Mouse (Mus musculus) lung, embryonic 15.5 days (tissue): ENCODE data around the gene Tyw1. TPM values are rescaled to one million over a fixed set of nuclear protein-coding genes. Genes with fewer than 3 reads are reported as not detected.

ENCODE experiments used
- ATAC-seq: fragments of 200-750 bp; cut with Nextera tagmentation; 2 replicates; pipeline ENCODE4 v1.8.0; 2017; ENCODE audit warnings: moderate number of reproducible peaks, borderline replicate concordance; ENCODE audit not compliant: low FRiP score, low TSS enrichment; ENCODE audit errors: extremely low read depth
- H3K27ac ChIP-seq: fragments of 300-500 bp; sonication (generic); 2 replicates; pipeline ENCODE4 v1.5.1; 2015; ENCODE audit warnings: moderate library complexity, mild to moderate bottlenecking, inconsistent platforms
- H3K27me3 ChIP-seq: fragments of 300-500 bp; sonication (generic); 2 replicates; pipeline ENCODE4 v1.6.1; 2015; ENCODE audit warnings: inconsistent platforms
- H3K36me3 ChIP-seq: fragments of 300-500 bp; sonication (generic); 2 replicates; pipeline ENCODE4 v1.6.1; 2015; ENCODE audit warnings: inconsistent platforms
- H3K4me1 ChIP-seq: fragments of 300-500 bp; sonication (generic); 2 replicates; pipeline ENCODE4 v1.6.1; 2015; ENCODE audit warnings: inconsistent platforms
- H3K4me2 ChIP-seq: fragments of 300-500 bp; sonication (generic); 2 replicates; pipeline ENCODE4 v1.6.1; 2015; ENCODE audit warnings: inconsistent platforms, mild to moderate bottlenecking, moderate library complexity
- H3K4me3 ChIP-seq: fragments of 300-500 bp; sonication (generic); 2 replicates; pipeline ENCODE4 v1.5.1; 2015; ENCODE audit warnings: mild to moderate bottlenecking, inconsistent platforms
- H3K9ac ChIP-seq: fragments of 300-500 bp; sonication (generic); 2 replicates; pipeline ENCODE4 v1.6.1; 2015; ENCODE audit warnings: inconsistent platforms
- H3K9me3 ChIP-seq: fragments of 300-500 bp; sonication (generic); 2 replicates; pipeline ENCODE4 v1.6.1; 2016; ENCODE audit warnings: inconsistent platforms
- WGBS: fragments of 180-500 bp; shearing (Covaris S2); methylation state at CpG from one replicate; pipeline ENCODE4 v1.1.7; 2015; 5-methylcytosine and 5-hydroxymethylcytosine counted together
- polyA plus RNA-seq: library from polyadenylated mRNA; unstranded; fragments of >200 nt; fragmentation: Nextera tagmentation; extraction: Ambion mirVana; gene quantifications from 2 replicates; pipeline ENCODE4 v1.2.1, GENCODE M21; 2015

Gene Tyw1
- polyA plus RNA-seq, 1 experiment from 2014 or later = 25.9 TPM

DNA sequence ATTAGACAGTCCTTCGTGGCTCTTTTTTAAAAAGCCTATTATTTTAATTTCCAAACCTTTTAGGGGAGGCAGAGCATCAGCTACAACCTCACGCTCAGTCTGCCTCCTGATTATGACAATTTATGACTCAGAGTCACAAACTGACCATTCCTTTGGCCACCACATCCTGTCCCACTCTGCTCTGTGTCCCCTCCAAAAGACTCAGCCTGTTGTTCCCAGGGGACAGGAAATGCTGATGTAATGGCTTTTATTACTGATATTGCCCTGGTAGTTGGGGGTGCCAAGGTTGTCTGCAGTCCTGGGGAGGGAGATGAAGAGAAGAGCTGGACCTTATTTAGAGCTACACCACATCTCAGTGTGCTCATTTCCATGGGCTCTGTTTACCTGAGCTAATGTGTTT lies 90.5 kb downstream of the Tyw1 start:
- no peak overlapping the region for H3K4me3 ChIP-seq
- WGBS = 78% methylated on average over 2 of the region's 2 CpGs
- H3K27me3 ChIP-seq = no peaks in the 10 kb centered on the region
- no peak overlapping the region for H3K27ac ChIP-seq
- H3K9me3 ChIP-seq = no peaks in the 10 kb centered on the region
- H3K36me3 ChIP-seq = peaks cover 9% of the 10 kb centered on the region; the same call in 1 of the 2 replicates
- ATAC-seq = no peak
- H3K4me1 ChIP-seq = no peaks in the 10 kb centered on the region
- no peak overlapping the region for H3K4me2 ChIP-seq
- H3K9ac ChIP-seq = no peak overlapping the region

- Histone ChIP-seq H3K9ac (no peak overlapping the region), H3K27me3 (no peaks in the 10 kb centered on the region), H3K27ac (no peak overlapping the region), H3K36me3 (no peaks in the 10 kb centered on the region), H3K4me3 (no peak overlapping the region), H3K9me3 (no peaks in the 10 kb centered on the region), H3K4me2 (no peak overlapping the region), H3K4me1 (no peaks in the 10 kb centered on the region)
- no peak for ATAC-seq
- WGBS = 44% methylated on average over 7 of the region's 7 CpGs
These were observed 99.8 kb downstream of the Tyw1 start for GRCm38 (mm10) chr5:130355223-130355622.

DNA sequence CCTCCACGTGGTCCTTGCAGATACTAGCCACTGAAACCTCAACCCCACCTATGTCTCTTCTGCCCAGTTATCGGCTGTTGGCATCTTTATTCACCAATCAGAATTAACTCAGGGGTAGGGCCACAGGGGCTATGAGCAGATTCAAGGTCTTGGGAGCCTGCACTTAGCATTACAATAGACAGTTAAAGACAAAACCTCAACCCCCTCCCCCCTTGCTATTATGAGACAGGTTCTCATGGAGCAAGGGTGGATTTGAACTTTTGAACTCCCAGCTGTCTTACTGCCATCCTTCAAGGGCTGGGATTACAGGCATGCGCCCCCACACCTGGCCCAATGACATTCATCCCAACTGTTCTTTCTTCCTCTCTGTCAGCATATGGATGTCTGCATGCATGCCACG lies 107.7 kb downstream of the Tyw1 start:
- WGBS = 63% methylated on average over 4 of the region's 4 CpGs
- no peak overlapping the region for H3K4me2 ChIP-seq
- H3K4me1 ChIP-seq = no peaks in the 10 kb centered on the region
- H3K27ac ChIP-seq = no peak overlapping the region
- no peak overlapping the region for H3K4me3 ChIP-seq
- H3K36me3 ChIP-seq = no peaks in the 10 kb centered on the region
- no peak for ATAC-seq
- H3K9me3 ChIP-seq = no peaks in the 10 kb centered on the region
- H3K9ac ChIP-seq = no peak overlapping the region
- no peaks in the 10 kb centered on the region for H3K27me3 ChIP-seq

DNA sequence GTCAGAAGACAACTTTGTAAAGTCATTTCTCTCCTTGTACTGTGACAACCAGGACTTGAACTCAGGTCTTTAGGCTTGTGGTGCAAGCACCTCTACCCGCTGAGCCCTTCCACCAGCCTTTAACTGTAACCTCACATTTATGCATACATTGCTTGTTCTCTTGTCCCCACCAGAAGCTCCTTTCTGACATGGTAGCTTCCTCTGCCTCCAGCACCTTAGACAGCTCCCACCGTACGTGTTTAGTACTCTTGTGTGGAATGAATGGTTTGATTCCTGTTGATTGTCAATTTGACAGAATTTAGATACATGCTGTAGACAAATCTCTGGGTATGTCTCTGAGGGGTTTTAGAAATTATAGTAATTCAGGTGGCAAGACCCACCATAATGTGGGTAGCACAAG lies 108.4 kb downstream of the Tyw1 start:
- H3K27ac ChIP-seq = no peak overlapping the region
- H3K4me2 ChIP-seq = no peak overlapping the region
- H3K36me3 ChIP-seq = no peaks in the 10 kb centered on the region
- H3K9me3 ChIP-seq = no peaks in the 10 kb centered on the region
- WGBS = 35% methylated on average over 3 of the region's 3 CpGs
- no peaks in the 10 kb centered on the region for H3K4me1 ChIP-seq
- no peak overlapping the region for H3K4me3 ChIP-seq
- no peak overlapping the region for H3K9ac ChIP-seq
- ATAC-seq = no peak
- no peaks in the 10 kb centered on the region for H3K27me3 ChIP-seq

DNA sequence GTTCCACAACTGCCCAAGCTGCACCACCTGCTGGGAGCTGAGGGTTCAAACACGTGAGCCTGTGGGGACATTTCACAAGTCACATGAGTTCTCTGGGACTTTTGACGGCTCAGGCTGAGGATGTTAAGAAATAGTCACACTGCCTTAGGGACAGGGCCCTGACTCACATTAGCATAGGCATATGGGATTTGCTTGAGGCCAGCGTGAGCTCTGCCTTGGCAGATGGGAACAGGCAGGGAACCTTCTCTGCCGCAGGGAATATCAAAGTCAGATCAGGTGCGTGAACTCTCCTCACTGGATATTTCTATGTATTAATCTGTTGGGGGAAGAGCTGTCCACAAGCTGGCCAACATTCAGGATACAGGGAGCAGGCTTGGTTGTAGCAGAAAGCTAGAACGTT lies 112.8 kb downstream of the Tyw1 start:
- Histone ChIP-seq H3K4me1 (no peaks in the 10 kb centered on the region), H3K27ac (no peak overlapping the region), H3K36me3 (no peaks in the 10 kb centered on the region), H3K27me3 (no peaks in the 10 kb centered on the region), H3K4me3 (no peak overlapping the region), H3K4me2 (no peak overlapping the region), H3K9ac (no peak overlapping the region), H3K9me3 (no peaks in the 10 kb centered on the region)
- 71% methylated on average over 6 of the region's 6 CpGs for WGBS
- no peak for ATAC-seq

GRCm38 (mm10) chr5:130369237-130369636 lies 113.8 kb downstream of the Tyw1 start, which contains the start of gene Caln1:
Caln1 (plus strand) TSS chr5:130369455.
- Histone ChIP-seq H3K36me3 (no peaks in the 10 kb centered on the region), H3K27me3 (no peaks in the 10 kb centered on the region), H3K4me2 (no peak within 1 kb of the TSS), H3K4me1 (no peaks in the 10 kb centered on the region), H3K9me3 (no peaks in the 10 kb centered on the region), H3K4me3 (no peak within 1 kb of the TSS), H3K27ac (no peak within 1 kb of the TSS), H3K9ac (no peak within 1 kb of the TSS)
- ATAC-seq = no peak
- 48% methylated on average over 11 of the region's 11 CpGs for WGBS

GRCm38 (mm10) chr5:130375411-130375810 lies 120.0 kb downstream of the Tyw1 start:
- no peak for ATAC-seq
- Histone ChIP-seq H3K4me2 (no peak overlapping the region), H3K27me3 (no peaks in the 10 kb centered on the region), H3K4me3 (no peak overlapping the region), H3K27ac (no peak overlapping the region), H3K4me1 (no peaks in the 10 kb centered on the region), H3K9me3 (no peaks in the 10 kb centered on the region), H3K36me3 (no peaks in the 10 kb centered on the region), H3K9ac (no peak overlapping the region)
- 90% methylated on average over 3 of the region's 3 CpGs for WGBS

DNA sequence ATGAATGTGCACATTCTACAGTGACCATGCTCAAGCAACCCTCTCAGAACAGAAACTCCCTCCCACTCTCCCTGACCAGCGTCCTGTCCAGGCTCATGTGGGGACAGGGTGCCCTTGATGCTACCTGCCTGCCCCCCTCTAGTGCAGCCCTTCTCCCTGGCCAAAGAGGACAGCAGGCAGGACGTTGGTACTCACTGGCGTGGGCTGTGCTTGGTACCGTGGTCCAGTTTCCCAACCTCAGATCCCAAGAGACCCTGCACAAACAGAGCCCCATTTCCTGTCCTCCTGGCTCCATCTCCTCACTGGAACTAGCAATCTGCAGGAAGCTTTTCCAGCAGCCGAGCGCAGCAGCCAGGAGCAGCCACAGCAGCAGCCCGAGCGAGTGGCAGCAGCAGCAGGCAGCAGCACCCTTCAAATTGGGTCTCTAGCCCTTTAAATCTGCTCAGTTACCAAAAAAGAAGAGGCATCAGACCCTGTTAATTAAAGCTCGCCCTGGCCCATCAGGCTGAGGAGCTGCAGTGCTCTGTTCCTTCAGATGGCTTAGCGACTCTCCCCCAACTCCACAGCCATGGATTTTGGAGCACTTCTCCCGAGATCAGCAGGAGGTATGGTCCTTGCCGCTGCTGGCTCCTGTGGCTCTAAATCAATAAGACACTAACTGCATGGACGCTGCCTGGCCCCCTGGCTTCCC lies 128.9 kb downstream of the Tyw1 start, which contains the start of gene A330070K13Rik:
TSS of gene A330070K13Rik (minus strand) at position 410 of the 691 bp plus-strand sequence.
- Histone ChIP-seq H3K36me3 (no peaks in the 10 kb centered on the region), H3K9ac (no peak within 1 kb of the TSS), H3K4me1 (no peaks in the 10 kb centered on the region), H3K4me3 (no peak within 1 kb of the TSS), H3K4me2 (no peak within 1 kb of the TSS), H3K27me3 (no peaks in the 10 kb centered on the region), H3K9me3 (no peaks in the 10 kb centered on the region), H3K27ac (no peak within 1 kb of the TSS)
- no peak for ATAC-seq
- 12% methylated on average over 13 of the region's 13 CpGs for WGBS

DNA sequence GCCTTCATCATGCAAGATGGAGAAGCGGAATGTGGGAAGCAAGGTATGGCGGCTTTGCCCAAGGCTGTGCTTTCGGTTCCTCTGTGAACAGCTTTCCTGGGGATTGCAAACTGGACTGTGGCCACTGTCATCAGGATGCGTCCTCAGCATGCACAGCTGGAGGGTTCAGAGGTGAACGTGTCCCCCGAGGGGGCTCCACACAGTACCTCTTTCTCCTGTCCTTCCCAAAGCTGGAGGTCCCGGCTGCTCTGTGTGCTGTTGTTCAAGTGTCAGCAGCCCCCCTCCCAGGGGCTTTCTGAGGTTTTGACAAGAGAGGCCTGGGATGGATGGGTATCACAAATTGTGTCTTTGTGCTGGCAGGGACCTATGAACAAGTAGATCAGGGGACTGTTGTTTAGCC lies 131.0 kb downstream of the Tyw1 start:
- H3K9ac ChIP-seq = no peak overlapping the region
- no peaks in the 10 kb centered on the region for H3K4me1 ChIP-seq
- H3K36me3 ChIP-seq = no peaks in the 10 kb centered on the region
- no peak overlapping the region for H3K27ac ChIP-seq
- no peaks in the 10 kb centered on the region for H3K27me3 ChIP-seq
- no peak for ATAC-seq
- H3K4me3 ChIP-seq = no peak overlapping the region
- no peak overlapping the region for H3K4me2 ChIP-seq
- 72% methylated on average over 7 of the region's 7 CpGs for WGBS
- H3K9me3 ChIP-seq = no peaks in the 10 kb centered on the region

Other genes with a start within 250 kb of the Tyw1 start
- gene Asl, start 226.4 kb upstream of the Tyw1 start, polyA plus RNA-seq = 25.8 and 30.9 TPM in 2 replicates
- gene Crcp, start 226.3 kb upstream of the Tyw1 start, polyA plus RNA-seq = 39.1 and 40.1 TPM in 2 replicates
- gene Tpst1, start 182.3 kb upstream of the Tyw1 start, polyA plus RNA-seq = 69.6 and 70.8 TPM in 2 replicates
- gene Kctd7, start 110.8 kb upstream of the Tyw1 start, polyA plus RNA-seq = 5.8 and 6.5 TPM in 2 replicates
- 27.1 and 27.7 TPM in 2 replicates for gene Rabgef1, start 83.8 kb upstream of the Tyw1 start, polyA plus RNA-seq
- gene Tmem248, start 38.5 kb upstream of the Tyw1 start, polyA plus RNA-seq = 33.6 and 39.6 TPM in 2 replicates
- gene Sbds, start 89 bp upstream of the Tyw1 start, polyA plus RNA-seq = 62.4 and 65.1 TPM in 2 replicates
- 0.09 and 0.26 TPM in 2 replicates for gene Caln1, start 113.8 kb downstream of the Tyw1 start, polyA plus RNA-seq
- gene A330070K13Rik, start 129.0 kb downstream of the Tyw1 start, polyA plus RNA-seq = not detected in 2 replicates